In genomic region chr9:109118106-109118505, GRCm38 (mm10) we compare ENCODE assay signal across 16 mouse cellular contexts. TPM values are rescaled to one million over a fixed set of nuclear protein-coding genes. Genes with fewer than 3 reads are reported as not detected.
DNase-seq lines count a peak whose midpoint lies in the region; ATAC-seq lines count a peak whose summit lies in the region.
"Had no signal": no experiment of that assay in that cellular context is flagged by ENCODE, and none has a peak within 500 bp of the region (broad histone marks: within the 10 kb centered on the region; RNA-seq: fewer than 3 reads in every experiment).

No protein-coding gene starts in this region.

- no peak overlapping the region for H3K9ac ChIP-seq in hindbrain, embryonic 13.5 days
- H3K9ac ChIP-seq in hindbrain, embryonic 12.5 days = no peak overlapping the region

- ATAC-seq in hindbrain, embryonic 13.5 days (ENCODE audit: low FRiP score) = no peak
- ATAC-seq in hindbrain, embryonic 12.5 days (ENCODE audit: low FRiP score) = no peak
- ATAC-seq: intestine, postnatal 0 days had no signal

- no peaks in the 10 kb centered on the region for H3K9me3 ChIP-seq in hindbrain, embryonic 13.5 days
- no peaks in the 10 kb centered on the region for H3K9me3 ChIP-seq in hindbrain, embryonic 12.5 days (replicated peaks)

- H3K4me1 ChIP-seq in hindbrain, embryonic 13.5 days (replicated peaks) = 0 out of 2 replicates have a peak, but pooled peaks cover under 1% of the 10 kb centered on the region
- H3K4me1 ChIP-seq in hindbrain, embryonic 12.5 days = no peaks in the 10 kb centered on the region

- DNase-seq in adrenal gland, adult (ENCODE audit: inconsistent age in 2 of 2, low spot score in 1 of 2) = peak; percentile 39 to 71
- DNase-seq in adrenal gland, postnatal 4 days (ENCODE audit: low spot score in 2 of 2) = no peak
- DNase-seq in ovary, postnatal 36 days (ENCODE audit: low spot score) = peak; percentile 7
- DNase-seq in ovary, postnatal 10 days (ENCODE audit: low spot score) = no peak
- DNase-seq in splenic B cell, adult 2 months (ENCODE audit: low read depth, low spot score) = peak; percentile 14
- no peak for DNase-seq in layer of hippocampus, postnatal 10 days (ENCODE audit: low spot score in 2 of 2)
- DNase-seq: right cerebral cortex, postnatal 25 days had no signal

- H3K4me2 ChIP-seq in hindbrain, embryonic 13.5 days = no peak overlapping the region
- no peak overlapping the region for H3K4me2 ChIP-seq in hindbrain, embryonic 12.5 days (replicated peaks)

- H3K27me3 ChIP-seq in hindbrain, embryonic 13.5 days = no peaks in the 10 kb centered on the region
- H3K27me3 ChIP-seq in hindbrain, embryonic 12.5 days = no peaks in the 10 kb centered on the region
- no peaks in the 10 kb centered on the region for H3K27me3 ChIP-seq in splenic B cell, adult 2 months (ENCODE audit: control insufficient read depth, insufficient read depth, low read length, poor library complexity, severe bottlenecking)

- H3K27ac ChIP-seq in hindbrain, embryonic 13.5 days = peak overlapping the region; percentile 6; the same call in 1 of the 2 replicates
- H3K27ac ChIP-seq in hindbrain, embryonic 12.5 days = no peak overlapping the region

- no peak overlapping the region for H3K4me3 ChIP-seq in hindbrain, embryonic 13.5 days
- H3K4me3 ChIP-seq in hindbrain, embryonic 12.5 days = no peak overlapping the region

- 81% methylated on average over 4 of the region's 4 CpGs for WGBS in hindbrain, embryonic 13.5 days
- 85% methylated on average over 4 of the region's 4 CpGs for WGBS in hindbrain, embryonic 12.5 days

- peaks cover 77% of the 10 kb centered on the region for H3K36me3 ChIP-seq in hindbrain, embryonic 13.5 days
- H3K36me3 ChIP-seq in hindbrain, embryonic 12.5 days = peaks cover 76% of the 10 kb centered on the region
- H3K36me3 ChIP-seq in splenic B cell, adult 2 months (ENCODE audit: control insufficient read depth, insufficient read depth, low read length, poor library complexity, severe bottlenecking) = no peaks in the 10 kb centered on the region

RNA-seq across cellular contexts. Expression of gene Plxnb1, which starts 22.9 kb away (rescaled TPM):
- total RNA-seq in adrenal gland, postnatal 4 days (2021) = 100 to 1,000 TPM; 152 to 161 TPM
- polyA plus RNA-seq in hindbrain, embryonic 13.5 days (2015; fragmentation: Nextera tagmentation; extraction: Ambion mirVana) = 22.5 and 27.2 TPM in 2 replicates
- 38.4 and 41.2 TPM in 2 replicates for polyA plus RNA-seq in hindbrain, embryonic 12.5 days (2016; fragmentation: Nextera tagmentation; extraction: Ambion mirVana)
- 10 to 100 TPM; 87.8 to 89.8 TPM for total RNA-seq in layer of hippocampus, postnatal 10 days (2021)

RNA-seq across cellular contexts. Expression of gene Tma7, which starts 35.7 kb away (rescaled TPM):
- 100 to 1,000 TPM; 375 to 399 TPM for total RNA-seq in adrenal gland, postnatal 4 days (2021)
- polyA plus RNA-seq in hindbrain, embryonic 13.5 days (2015; fragmentation: Nextera tagmentation; extraction: Ambion mirVana) = 741 and 764 TPM in 2 replicates
- 746 and 747 TPM in 2 replicates for polyA plus RNA-seq in hindbrain, embryonic 12.5 days (2016; fragmentation: Nextera tagmentation; extraction: Ambion mirVana)
- total RNA-seq in layer of hippocampus, postnatal 10 days (2021) = 100 to 1,000 TPM; 331 to 333 TPM

RNA-seq across cellular contexts. Expression of gene Ccdc51, which starts 35.8 kb away (rescaled TPM):
- total RNA-seq in adrenal gland, postnatal 4 days (2021) = 10 to 100 TPM; 17.3 to 18.5 TPM
- 14.6 and 14.7 TPM in 2 replicates for polyA plus RNA-seq in hindbrain, embryonic 13.5 days (2015; fragmentation: Nextera tagmentation; extraction: Ambion mirVana)
- 11.9 and 12.1 TPM in 2 replicates for polyA plus RNA-seq in hindbrain, embryonic 12.5 days (2016; fragmentation: Nextera tagmentation; extraction: Ambion mirVana)
- 1 to 10 TPM; 6.1 to 7.3 TPM for total RNA-seq in layer of hippocampus, postnatal 10 days (2021)

RNA-seq across cellular contexts. Expression of gene Fbxw21, which starts 43.7 kb away (rescaled TPM):
- total RNA-seq in adrenal gland, postnatal 4 days (2021) = not detected
- not detected in 2 replicates for polyA plus RNA-seq in hindbrain, embryonic 13.5 days (2015; fragmentation: Nextera tagmentation; extraction: Ambion mirVana)
- polyA plus RNA-seq in hindbrain, embryonic 12.5 days (2016; fragmentation: Nextera tagmentation; extraction: Ambion mirVana) = not detected in 2 replicates
- total RNA-seq in layer of hippocampus, postnatal 10 days (2021) = not detected
- total RNA-seq: common myeloid progenitor, adult 5-6 weeks; ES-E14; heart, postnatal 14 days; left cerebral cortex, postnatal 14 days had no signal
- polyA plus RNA-seq: intestine, postnatal 0 days; neural tube, embryonic 14.5 days; stomach, postnatal 0 days had no signal

RNA-seq across cellular contexts. Expression of gene Atrip, which starts 44.2 kb away (rescaled TPM):
- 10 to 100 TPM; 20.7 to 21.3 TPM for total RNA-seq in adrenal gland, postnatal 4 days (2021)
- 27.8 and 32.4 TPM in 2 replicates for polyA plus RNA-seq in hindbrain, embryonic 13.5 days (2015; fragmentation: Nextera tagmentation; extraction: Ambion mirVana)
- 29.3 and 31.8 TPM in 2 replicates for polyA plus RNA-seq in hindbrain, embryonic 12.5 days (2016; fragmentation: Nextera tagmentation; extraction: Ambion mirVana)
- 10 to 100 TPM; 28.5 to 29.9 TPM for total RNA-seq in layer of hippocampus, postnatal 10 days (2021)

Comparison
In these comparisons a context has a peak if more than half of its experiments do, and no peak if none do; other contexts are left out.
1. DNase-seq: peak in adrenal gland, adult (2 of 2), ovary, postnatal 36 days (single experiment) and splenic B cell, adult 2 months (single experiment); none in adrenal gland, postnatal 4 days (0 of 2), ovary, postnatal 10 days (single experiment) and layer of hippocampus, postnatal 10 days (0 of 2).